Mouse (Mus musculus) small intestine, adult 2 months (tissue): ENCODE results near the gene Cntnap1.
"Not testable (repeated sequence)": the region's sequence is repeated elsewhere in the genome, so short reads cannot be mapped to it uniquely, and the experiment has no call there.

Experiments used
- CTCF ChIP-seq: fragments of 200-500 bp; IDR thresholded peaks from 2 replicates; pipeline ENCODE4 v1.5.1; 2012; ENCODE audit warnings: low read depth, mild to moderate bottlenecking, control low read depth, inconsistent platforms, low read length, moderate library complexity, mixed read lengths; ENCODE audit not compliant: insufficient replicate concordance, insufficient read length; ENCODE audit errors: extremely low read depth
- POLR2A ChIP-seq: fragments of 200-500 bp; IDR thresholded peaks from 2 replicates; pipeline ENCODE4 v1.6.1; 2012; ENCODE audit warnings: low read depth, mild to moderate bottlenecking, control low read depth, inconsistent platforms, low read length, moderate library complexity

DNA sequence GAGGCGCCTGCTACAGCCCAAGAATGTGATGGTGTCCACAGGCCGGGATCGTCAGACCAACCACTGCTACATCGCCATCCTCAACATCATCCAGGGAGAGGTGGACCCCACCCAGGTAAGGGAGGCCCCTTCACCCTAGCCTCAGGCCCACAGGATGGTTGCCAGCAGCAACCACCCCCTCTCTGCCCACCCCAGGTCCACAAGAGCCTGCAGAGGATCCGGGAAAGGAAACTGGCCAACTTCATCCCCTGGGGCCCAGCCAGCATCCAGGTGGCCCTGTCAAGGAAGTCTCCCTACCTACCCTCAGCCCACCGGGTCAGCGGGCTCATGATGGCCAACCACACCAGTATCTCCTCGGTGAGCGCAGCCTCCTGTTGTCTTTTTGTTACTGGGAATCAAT is 45.3 kb upstream of the Cntnap1 start:
- not testable (repeated sequence) for TF ChIP-seq CTCF, POLR2A
